Mouse (Mus musculus): ENCODE measurements around the gene Dnah9.
A peak's percentile ranks its signal among the peaks of the same experiment; 100 is the strongest.

Gene Dnah9

GRCm38 (mm10) chr11:66167801-66168651 is at the start of gene Dnah9:
TSS of gene Dnah9 (minus strand) at chr11:66168551.
- peak; percentile 78 for DNase-seq (ENCODE audit: low read depth, low spot score)

GRCm38 (mm10) chr11:66188627-66189287 is 20.4 kb upstream of the Dnah9 start:
- DNase-seq (ENCODE audit: low read depth, low spot score): peak; percentile 2

GRCm38 (mm10) chr11:66188146-66188545 is 19.8 kb upstream of the Dnah9 start:
- no peak for DNase-seq (ENCODE audit: low read depth, low spot score)

GRCm38 (mm10) chr11:66177781-66178180 is 9.4 kb upstream of the Dnah9 start:
- DNase-seq (ENCODE audit: low read depth, low spot score): no peak

GRCm38 (mm10) chr11:66164022-66164421 is 4.3 kb downstream of the Dnah9 start:
- DNase-seq (ENCODE audit: low read depth, low spot score): no peak

GRCm38 (mm10) chr11:66140631-66141252 is 27.6 kb downstream of the Dnah9 start:
- DNase-seq (ENCODE audit: low read depth, low spot score): no peak

- no peak for DNase-seq (ENCODE audit: low read depth, low spot score)
Observed at GRCm38 (mm10) chr11:66134826-66135225, 33.5 kb downstream of the Dnah9 start.

- no peak for DNase-seq (ENCODE audit: low read depth, low spot score)
Observed at GRCm38 (mm10) chr11:66126150-66126549, 42.2 kb downstream of the Dnah9 start.

GRCm38 (mm10) chr11:66124496-66124895 is 43.9 kb downstream of the Dnah9 start:
- no peak for DNase-seq (ENCODE audit: low read depth, low spot score)

GRCm38 (mm10) chr11:66122017-66122416 is 46.3 kb downstream of the Dnah9 start:
- peak; percentile 47 for DNase-seq (ENCODE audit: low read depth, low spot score)

- no peak for DNase-seq (ENCODE audit: low read depth, low spot score)
Observed at GRCm38 (mm10) chr11:66083663-66084254, 84.6 kb downstream of the Dnah9 start.

GRCm38 (mm10) chr11:66072921-66073320 is 95.4 kb downstream of the Dnah9 start:
- no peak for DNase-seq (ENCODE audit: low read depth, low spot score)

- no peak for DNase-seq (ENCODE audit: low read depth, low spot score)
Observed at GRCm38 (mm10) chr11:66058956-66059355, 109.4 kb downstream of the Dnah9 start.

GRCm38 (mm10) chr11:66051294-66051693 is 117.1 kb downstream of the Dnah9 start:
- DNase-seq (ENCODE audit: low read depth, low spot score): no peak

GRCm38 (mm10) chr11:66049146-66049545 is 119.2 kb downstream of the Dnah9 start:
- no peak for DNase-seq (ENCODE audit: low read depth, low spot score)

- no peak for DNase-seq (ENCODE audit: low read depth, low spot score)
Observed at GRCm38 (mm10) chr11:66046594-66047193, 121.7 kb downstream of the Dnah9 start.

GRCm38 (mm10) chr11:66043635-66044034 is 124.7 kb downstream of the Dnah9 start:
- no peak for DNase-seq (ENCODE audit: low read depth, low spot score)

GRCm38 (mm10) chr11:66042531-66042930 is 125.8 kb downstream of the Dnah9 start:
- DNase-seq (ENCODE audit: low read depth, low spot score): no peak

- DNase-seq (ENCODE audit: low read depth, low spot score): no peak
Observed at GRCm38 (mm10) chr11:66025728-66026127, 142.6 kb downstream of the Dnah9 start.

- no peak for DNase-seq (ENCODE audit: low read depth, low spot score)
Observed at GRCm38 (mm10) chr11:65975871-65976270, 192.5 kb downstream of the Dnah9 start.

- DNase-seq (ENCODE audit: low read depth, low spot score): no peak
Observed at GRCm38 (mm10) chr11:65930796-65931195, 237.6 kb downstream of the Dnah9 start.

- DNase-seq (ENCODE audit: low read depth, low spot score): no peak
Observed at GRCm38 (mm10) chr11:65930359-65930758, 238.0 kb downstream of the Dnah9 start.
